Mouse (Mus musculus): ENCODE measurements around the gene Osgep.
"Not testable (repeated sequence)": the region's sequence is repeated elsewhere in the genome, so short reads cannot be mapped to it uniquely, and the experiment has no call there.

Gene Osgep

DNA sequence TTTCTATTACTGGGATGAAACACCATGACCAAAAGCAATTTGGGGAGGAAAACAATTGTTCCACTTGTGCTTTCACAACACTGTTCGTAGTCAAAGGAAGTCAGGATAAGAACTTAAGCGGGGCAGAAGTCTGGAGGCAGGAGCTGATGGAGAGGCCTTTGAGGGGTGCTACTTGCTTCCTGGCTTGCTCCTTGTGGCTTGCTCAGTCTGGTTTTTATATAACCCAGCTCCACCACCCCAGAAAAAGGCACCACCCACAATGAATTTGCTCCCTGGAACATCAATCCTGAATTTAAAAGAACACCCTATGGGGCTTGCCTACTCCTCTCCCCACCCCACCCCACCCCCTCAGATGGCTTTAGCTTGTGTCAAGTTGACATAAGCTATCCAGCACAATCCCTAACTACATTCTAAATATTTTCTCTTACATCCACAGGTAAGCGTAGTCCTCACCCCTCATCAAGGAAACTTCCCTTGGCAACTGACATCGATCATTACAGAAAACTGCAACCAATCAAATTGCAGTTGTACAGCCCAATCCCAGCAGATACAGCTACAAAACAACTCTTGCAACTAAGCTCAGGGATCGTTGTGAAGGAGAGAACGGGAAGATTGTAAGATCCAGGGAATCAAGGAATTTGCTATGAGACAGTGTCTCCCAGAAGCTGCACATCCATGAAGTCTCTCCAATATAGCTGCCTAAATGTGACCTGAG is 48.3 kb downstream of the Osgep start:
- peak; percentile 29 to 47 for DNase-seq (ENCODE audit: low spot score in 2 of 2)

DNA sequence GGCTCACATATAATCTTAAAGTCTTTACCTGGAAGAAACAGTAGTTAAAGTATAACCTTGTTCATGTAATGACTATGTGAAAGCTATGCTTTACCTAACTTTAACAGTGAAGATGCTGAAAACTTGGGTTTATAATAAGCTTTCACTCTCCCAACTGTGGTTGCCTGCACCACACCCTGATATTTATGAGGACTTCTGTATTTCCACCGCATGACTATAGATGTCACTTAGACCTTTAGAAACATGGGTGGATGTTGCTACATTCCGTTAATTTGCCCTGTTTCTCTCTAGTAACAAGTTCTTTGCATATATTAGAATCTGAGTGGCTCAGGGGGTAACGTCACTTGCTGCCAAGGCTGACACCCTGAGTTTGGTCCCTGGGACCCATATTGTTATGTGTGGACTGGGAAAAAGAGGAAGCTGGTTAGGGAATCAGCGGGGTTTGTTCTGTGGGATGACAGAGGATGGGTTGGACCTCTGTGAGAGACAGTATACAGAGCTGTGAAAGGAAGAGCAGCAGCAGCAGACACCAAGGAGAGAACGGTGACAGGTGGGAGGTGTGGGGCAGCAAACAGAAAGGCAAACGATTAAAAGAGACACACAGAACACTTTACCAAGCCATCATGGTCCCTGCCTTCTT is 49.0 kb downstream of the Osgep start:
- peak in 1 of 2 experiments; percentile 3 for DNase-seq (ENCODE audit: low spot score in 2 of 2)

DNA sequence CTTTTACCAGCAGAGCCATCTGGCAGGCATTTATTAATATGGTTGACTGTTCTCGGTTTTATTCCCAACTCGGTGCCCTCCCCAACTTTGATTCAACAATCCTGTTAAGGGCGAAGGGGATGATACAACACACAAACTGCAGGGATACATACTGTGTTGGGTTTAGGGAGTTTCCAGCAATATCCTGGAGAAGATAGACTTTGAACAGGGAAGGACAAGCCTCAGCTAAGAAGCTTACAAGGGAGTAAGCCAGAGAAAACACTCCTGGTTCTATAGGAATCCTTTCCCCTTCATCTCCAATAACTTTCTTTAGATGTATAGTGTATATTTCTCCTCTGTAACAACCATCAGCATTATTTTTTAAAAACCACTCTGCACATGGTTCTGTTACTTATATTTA is 49.5 kb downstream of the Osgep start:
- no peak for DNase-seq (ENCODE audit: low spot score in 2 of 2)

DNA sequence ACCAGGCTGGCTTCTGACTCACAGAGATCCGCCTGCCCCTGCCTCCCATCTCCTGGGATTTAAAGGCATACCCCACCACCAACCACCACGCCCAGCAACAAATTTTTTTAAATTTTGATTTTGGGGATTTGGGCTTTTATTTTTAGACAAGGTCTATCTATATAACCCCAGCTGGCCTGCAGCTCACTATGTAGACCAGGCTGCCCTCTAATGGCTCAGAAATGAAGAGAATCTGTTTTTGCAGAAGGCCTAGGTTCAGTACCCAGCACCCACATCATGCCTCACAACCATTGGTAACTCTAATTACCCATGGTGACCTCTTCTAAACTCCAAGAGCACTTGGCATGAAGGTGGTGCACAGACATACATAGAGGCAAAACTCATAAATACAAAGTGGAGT is 53.4 kb downstream of the Osgep start:
- DNase-seq (ENCODE audit: low spot score in 2 of 2) = no peak

DNA sequence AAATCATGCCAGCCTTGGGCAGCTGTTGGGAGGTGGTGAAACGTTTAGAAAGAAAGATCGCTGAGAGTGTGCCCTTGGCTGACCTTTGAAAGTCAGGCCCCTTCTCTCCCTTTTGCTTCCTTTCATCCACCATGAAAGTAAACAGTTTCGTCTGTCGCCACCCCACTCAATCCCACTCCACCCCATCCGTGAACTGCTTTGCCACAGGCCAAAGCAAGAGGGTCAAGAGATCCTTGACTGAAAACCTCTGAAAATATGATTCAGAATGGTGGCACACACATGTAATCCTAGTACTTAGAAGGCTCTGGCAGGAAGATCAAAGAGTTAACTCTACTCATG is 53.9 kb downstream of the Osgep start:
- DNase-seq (ENCODE audit: low spot score in 2 of 2) = peak in 1 of 2 experiments; percentile 8

DNA sequence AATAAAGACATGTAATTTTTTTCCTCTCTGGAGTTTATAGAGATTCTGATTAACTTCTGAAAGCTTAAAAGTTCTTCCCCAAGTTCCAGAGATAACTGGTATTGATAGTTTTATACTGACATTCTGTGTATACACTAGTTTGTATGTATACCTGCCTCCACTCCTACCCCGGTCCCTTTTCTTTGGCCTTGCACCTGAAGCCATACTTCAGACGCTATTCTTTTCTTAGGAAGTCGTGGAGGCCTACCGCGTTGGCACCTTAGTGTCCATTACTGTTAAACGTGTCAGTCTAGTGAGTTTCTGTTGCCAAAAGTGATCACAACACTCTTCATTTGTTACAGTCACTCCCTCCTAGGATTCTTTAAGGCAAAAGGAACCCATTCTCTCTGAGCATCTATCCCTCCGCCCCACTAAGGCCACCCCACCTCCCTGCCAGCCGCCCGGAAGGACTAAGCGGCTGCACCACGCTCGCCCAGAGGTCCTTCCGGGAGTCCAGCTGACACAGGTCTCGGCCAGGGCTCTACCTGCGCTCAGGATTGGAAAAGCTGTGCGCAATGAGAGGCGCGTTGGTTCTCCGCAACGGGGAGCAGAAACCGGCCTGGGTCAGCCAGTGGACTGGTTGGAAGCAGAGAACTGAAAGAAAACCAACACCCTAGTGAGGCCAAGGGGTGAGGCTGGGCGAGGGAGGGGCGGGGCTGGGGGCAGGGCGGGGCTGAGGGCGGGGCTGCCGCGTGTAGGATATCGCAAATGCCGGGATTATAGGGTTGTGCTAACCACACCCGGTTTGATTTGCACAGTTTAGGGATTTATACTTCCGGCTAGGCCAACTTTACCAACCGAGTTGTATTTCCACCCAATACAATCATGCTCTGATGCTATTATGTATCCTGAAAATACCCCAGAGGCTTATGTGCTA is 54.5 kb downstream of the Osgep start, which contains the start of gene Tep1:
Gene Tep1 (minus strand): TSS at position 672 of the 916 bp plus-strand sequence.
- peak; percentile 53 to 55 for DNase-seq (ENCODE audit: low spot score in 2 of 2)

DNA sequence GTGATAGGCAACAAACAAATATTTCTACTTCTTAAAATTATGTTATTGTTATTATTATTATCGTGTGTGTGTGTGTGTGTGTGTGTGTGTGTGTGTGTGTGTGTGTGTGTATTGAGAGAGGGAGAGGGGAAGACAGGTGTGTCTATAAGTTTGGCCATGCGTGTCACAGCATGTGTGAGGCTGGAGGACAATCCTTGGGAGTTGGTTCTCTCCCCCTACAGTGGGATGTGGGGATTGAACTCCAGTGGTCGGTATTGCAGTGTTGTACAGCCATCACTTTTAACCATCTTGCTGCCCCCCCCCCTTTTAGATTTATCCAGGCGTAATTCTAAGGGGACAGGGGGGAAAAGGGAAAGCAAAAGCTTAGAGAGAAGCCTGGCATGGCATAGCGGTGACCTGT is 56.0 kb downstream of the Osgep start:
- DNase-seq (ENCODE audit: low spot score in 2 of 2) = no peak

DNA sequence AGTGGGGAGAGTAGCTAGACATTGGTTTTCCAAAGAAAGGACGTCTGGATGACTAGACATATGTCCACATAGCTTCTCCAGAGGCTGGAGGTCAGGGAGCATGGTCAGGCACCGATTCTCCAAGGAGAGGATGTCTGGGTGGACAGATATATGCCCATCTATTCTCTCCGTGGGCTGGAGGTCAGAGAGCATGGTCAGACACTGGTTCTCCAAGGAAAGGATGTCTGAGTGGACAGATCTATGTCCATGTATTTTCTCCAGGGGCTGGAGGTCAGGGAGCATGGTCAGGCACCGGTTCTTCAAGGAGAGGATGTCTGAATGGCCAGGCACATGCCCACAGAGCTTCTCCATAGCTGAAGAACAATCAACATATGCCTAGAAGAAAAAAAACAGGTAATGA is 56.5 kb downstream of the Osgep start:
- no peak for DNase-seq (ENCODE audit: low spot score in 2 of 2)

DNA sequence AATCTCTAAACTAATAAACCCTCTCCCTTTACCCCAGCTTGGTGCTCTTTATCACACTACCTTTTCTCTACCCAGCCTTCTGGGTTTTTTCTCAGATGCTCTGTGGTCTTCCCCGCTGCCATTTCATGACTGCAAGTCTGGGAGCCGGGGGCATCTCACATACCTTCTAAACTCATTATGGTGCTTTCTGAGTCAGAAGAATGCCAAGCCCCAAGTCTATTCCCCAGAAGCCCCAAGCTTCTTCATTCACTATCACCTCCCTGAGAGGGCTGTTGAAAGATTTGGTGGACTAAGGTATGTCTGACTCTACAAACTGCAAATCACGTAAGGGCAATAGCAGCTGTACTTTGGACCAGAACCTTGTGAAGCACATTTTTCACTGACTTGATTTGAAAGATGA is 57.7 kb downstream of the Osgep start:
- DNase-seq (ENCODE audit: low spot score in 2 of 2) = no peak

DNA sequence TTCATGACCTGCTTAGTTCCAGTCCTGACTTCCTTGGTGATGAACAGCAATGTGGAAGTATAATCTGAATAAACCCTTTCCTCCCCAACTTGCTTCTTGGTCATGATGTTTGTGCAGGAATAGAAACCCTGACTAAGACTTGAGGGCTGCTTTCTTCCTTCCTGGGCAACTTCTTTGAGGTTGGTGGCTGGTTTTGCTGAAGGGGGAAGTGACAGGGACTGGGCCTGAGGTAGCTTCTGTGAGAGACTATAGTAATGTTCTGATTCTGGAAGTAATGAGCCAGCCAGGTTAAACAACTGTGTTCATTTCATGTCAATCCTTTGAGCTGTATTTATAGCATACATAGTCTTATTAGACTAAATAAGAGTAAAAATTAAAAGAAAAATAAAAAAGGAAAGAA is 59.7 kb downstream of the Osgep start:
- DNase-seq (ENCODE audit: low spot score in 2 of 2) = not testable (repeated sequence)

DNA sequence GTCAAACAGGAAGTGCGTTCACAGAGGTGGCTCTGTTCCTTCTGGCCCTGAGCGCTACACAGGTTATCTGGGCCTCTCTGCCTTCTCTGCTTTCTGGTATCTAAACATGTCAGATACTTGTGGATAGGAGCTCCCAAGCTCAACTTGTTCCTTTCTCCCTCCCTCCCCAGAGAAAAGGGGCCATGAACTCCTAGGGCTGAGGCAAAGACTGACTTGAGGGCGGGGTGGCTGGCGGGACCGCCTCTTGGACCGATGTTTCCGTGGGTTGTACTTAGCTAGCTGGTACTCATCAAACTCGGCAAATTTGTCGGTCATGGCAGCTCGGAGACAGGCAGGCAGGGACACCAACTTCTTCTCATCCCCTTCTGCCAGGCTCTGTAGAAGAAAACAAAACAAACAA is 62.1 kb downstream of the Osgep start:
- no peak for DNase-seq (ENCODE audit: low spot score in 2 of 2)
